ENCODE assay signal across 8 mouse cellular contexts in the genomic region with DNA sequence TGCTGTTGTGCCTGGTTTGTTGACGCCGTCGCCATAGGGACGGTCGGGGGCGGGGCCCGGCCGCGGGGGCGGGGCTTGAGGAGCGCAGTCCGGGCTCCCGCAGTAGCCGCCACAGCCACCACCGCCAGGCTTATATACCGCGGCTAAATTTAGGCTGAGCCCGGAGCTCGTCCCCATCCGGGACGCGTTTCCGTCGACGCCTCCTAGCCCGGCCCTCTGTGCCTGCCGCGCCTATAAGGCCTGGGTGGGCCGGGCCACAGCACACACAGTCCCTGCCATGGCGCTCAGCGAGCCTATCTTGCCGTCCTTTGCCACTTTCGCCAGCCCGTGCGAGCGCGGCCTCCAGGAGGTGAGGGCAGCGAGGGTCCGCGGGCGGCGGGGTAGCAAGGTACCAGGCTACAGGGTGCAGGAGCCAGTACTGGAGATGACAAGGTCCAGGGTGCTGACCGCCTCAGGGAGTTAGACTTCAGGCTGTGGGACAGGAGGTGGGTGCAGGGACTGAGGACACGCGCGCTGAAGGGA. TPM values are rescaled to one million over a fixed set of nuclear protein-coding genes. Genes with fewer than 3 reads are reported as not detected.
DNase-seq lines count a peak whose midpoint lies in the region; TF ChIP-seq lines count a peak whose summit lies in the region.

Klf2 (plus strand) TSS at position 233 of the 522 bp plus-strand sequence.

- no peaks in the 10 kb centered on the region for H3K36me3 ChIP-seq in macrophage (ENCODE audit: inconsistent target)

- H3K79me2 ChIP-seq in macrophage (ENCODE audit: inconsistent target) = peaks cover 26% of the 10 kb centered on the region

- intact Hi-C loops in left cerebral cortex, adult 2 months (cut with DNase I) = no loop called here

- peak within 1 kb of the TSS; percentile 77 for H3K27ac ChIP-seq in left cerebral cortex, adult 2 months
- peak within 1 kb of the TSS; percentile 74 for H3K27ac ChIP-seq in macrophage

- no peak; the same call in 1 of the 2 replicates for TF ChIP-seq CTCF in left cerebral cortex, adult 2 months (IDR thresholded peaks at IDR 0.05)

- 2% methylated on average over 44 of the region's 46 CpGs for WGBS in macrophage (ENCODE audit: missing documents)

- DNase-seq in adrenal gland, adult (ENCODE audit: inconsistent age in 2 of 2, low spot score in 1 of 2) = peak; percentile 98 to 99
- DNase-seq in embryo, embryonic 10 days (ENCODE audit: low spot score) = peak; percentile 88
- peak; percentile 98 for DNase-seq in gastrocnemius, postnatal 10 days
- DNase-seq in hindlimb bud, embryonic 11.5 days (ENCODE audit: extremely low spot score, low read depth, low spot score) = peak; percentile 54
- DNase-seq in left cerebral cortex, adult 2 months (ENCODE audit: extremely low spot score in 1 of 2, low spot score in 2 of 2) = peak; percentile 85 to 88
- DNase-seq in retina, postnatal 7 days (ENCODE audit: low read depth, low spot score) = peak; percentile 76
- peak; percentile 92 to 96 for DNase-seq in urinary bladder, adult 18-20 months (ENCODE audit: low spot score in 2 of 2)

- H3K4me3 ChIP-seq in left cerebral cortex, adult 2 months = peak within 1 kb of the TSS; percentile 66
- peak within 1 kb of the TSS; percentile 66 for H3K4me3 ChIP-seq in macrophage (ENCODE audit: inconsistent target)

RNA-seq across cellular contexts. Expression of gene Klf2, which starts in this region (rescaled TPM):
- 10 to 100 TPM; 25.2 to 31.9 TPM for total RNA-seq in gastrocnemius, postnatal 10 days (2021)
- total RNA-seq in left cerebral cortex, adult 2 months (2021) = 10 to 100 TPM; 17.1 to 32.3 TPM
- total RNA-seq in macrophage (2018; cell fraction: chromatin; rRNA removed) = 10 to 100 TPM in 16 of 26 experiments, 1 to 10 TPM in 10; 4.1 to 68.4 (median 11.7) TPM
- 10 to 100 TPM in 25 of 26 experiments, 1 to 10 TPM in 1; 7.5 to 87.4 (median 24.8) TPM for total RNA-seq in macrophage (2018; cell fraction: cytosol; rRNA removed)
- total RNA-seq in macrophage (2018; cell fraction: nucleus; rRNA removed) = 10 to 100 TPM; 12.5 to 98.5 (median 28.2) TPM
- 3.1 to 17.3 TPM (median 5.7 TPM) in 3 replicates for polyA plus RNA-seq in macrophage (2018)

Comparison
In these comparisons a context has a peak if more than half of its experiments do, and no peak if none do; other contexts are left out.
1. Peak in every context shown above with its lines: DNase-seq, H3K4me3 ChIP-seq and H3K27ac ChIP-seq.